Mouse (Mus musculus) adrenal gland, postnatal 36 days (tissue): ENCODE results near the gene Fsd1l. TPM values are rescaled to one million over a fixed set of nuclear protein-coding genes. Genes with fewer than 3 reads are reported as not detected.

Experiments
- DNase-seq, 2 experiments: peaks; one replicate each; pipeline ENCODE4 v3.0.0; 2021; ENCODE audit warnings: mixed read lengths in 1 of 2
- total RNA-seq, 2 experiments: library from RNA; stranded (reverse); gene quantifications; 2 replicates each; pipeline ENCODE4 v1.2.3; 2021

Gene Fsd1l
- total RNA-seq, 2 experiments from 2014 or later = 4.9 to 10.9 TPM

DNA sequence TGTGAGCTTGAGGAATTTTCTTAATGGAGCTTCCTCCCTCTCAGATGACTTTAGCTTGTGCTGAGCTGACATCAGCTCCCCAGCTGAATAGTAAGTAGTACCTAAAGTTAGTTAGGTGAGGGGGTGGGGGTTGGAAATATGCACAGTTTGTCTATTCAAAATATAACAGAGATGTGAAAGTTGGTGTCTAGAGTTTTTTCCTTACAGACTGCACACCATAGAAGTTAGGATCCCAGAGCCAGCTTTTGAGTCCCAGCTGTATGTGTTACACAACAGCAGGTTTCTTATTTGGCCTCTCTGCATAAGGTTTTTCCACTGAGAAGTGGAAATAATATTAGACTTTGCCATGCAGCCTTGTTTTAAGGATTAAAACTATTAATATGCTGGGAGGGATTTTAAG lies 118.6 kb downstream of the Fsd1l start:
- no peak for DNase-seq

DNA sequence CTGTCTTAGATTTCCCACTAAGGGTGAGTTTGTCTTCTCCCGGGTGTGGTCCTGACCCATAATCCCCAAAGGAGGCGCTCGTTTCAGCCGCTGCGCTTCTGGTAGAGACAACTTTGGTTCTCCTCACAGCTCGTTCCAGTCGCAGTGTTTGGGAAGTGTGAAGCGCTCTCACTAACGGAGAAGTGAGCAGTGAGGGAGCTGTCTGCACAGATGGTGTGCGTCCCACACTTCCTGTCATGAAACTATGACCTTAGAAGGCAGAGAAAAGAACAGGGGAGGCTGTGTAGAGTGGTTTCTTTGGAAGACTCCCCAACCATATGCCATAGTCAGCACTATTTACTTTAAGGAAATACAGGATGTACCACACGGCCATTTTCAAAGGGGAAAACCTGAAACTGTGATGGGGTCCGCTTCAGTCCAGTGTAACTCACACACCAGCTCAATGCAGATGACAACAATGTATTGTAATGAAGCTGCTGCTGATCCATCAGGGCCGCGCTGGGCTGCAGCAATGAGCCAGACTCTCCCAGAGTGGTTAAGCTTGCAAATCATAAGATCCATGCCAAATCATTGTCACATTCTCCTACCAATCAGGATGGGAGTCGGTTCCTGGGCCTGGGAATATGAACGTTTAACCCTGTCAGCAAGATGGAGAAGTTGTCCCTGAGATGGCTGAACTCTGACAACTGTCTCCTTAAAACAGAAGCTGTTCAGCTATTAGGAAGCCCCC lies 119.3 kb downstream of the Fsd1l start:
- no peak for DNase-seq

Other genes starting within 250 kb of the Fsd1l start
- 100 to 1,000 TPM; 111 to 116 TPM for gene Slc44a1, start 191.1 kb upstream of the Fsd1l start, total RNA-seq
- 10 to 100 TPM; 12.7 to 18.1 TPM for gene Fktn, start 82.5 kb downstream of the Fsd1l start, total RNA-seq
- not detected for gene Tal2, start 148.2 kb downstream of the Fsd1l start, total RNA-seq
- gene Tmem38b, start 194.6 kb downstream of the Fsd1l start, total RNA-seq = 10 to 100 TPM; 17.7 to 33.5 TPM